In the genomic region with DNA sequence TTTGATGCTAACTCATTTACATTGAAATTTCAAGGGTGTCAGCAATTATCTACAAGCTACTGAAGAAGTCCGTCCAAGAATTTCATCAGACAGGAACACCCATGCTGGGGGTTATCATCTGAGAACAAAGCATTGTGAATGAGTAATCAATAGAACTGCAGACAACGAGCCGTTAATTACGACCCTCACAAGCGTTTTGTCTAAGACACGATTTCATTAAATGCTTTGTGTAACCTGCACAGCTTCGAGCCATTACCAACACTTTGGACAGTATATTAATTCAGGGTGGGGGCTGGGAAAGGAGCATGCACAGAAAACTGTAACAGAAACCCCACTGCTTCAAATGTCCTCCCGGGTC, we compare ENCODE assay signal across 22 mouse cellular contexts.
A peak's percentile ranks its signal among the peaks of the same experiment; 100 is the strongest.
DNase-seq lines count a peak whose midpoint lies in the region; ATAC-seq lines count a peak whose summit lies in the region.
"Had no signal": no experiment of that assay in that cellular context is flagged by ENCODE, and none has a peak within 500 bp of the region (broad histone marks: within the 10 kb centered on the region; RNA-seq: fewer than 3 reads in every experiment).

No protein-coding gene starts in this region.

- 24% methylated on average over 8 of the region's 8 CpGs for WGBS in forebrain, embryonic 12.5 days
- WGBS in forebrain, embryonic 10.5 days, result 49% methylated on average over 8 of the region's 8 CpGs
- WGBS in midbrain, embryonic 14.5 days, result 55% methylated on average over 8 of the region's 8 CpGs
- 49% methylated on average over 8 of the region's 8 CpGs for WGBS in midbrain, embryonic 13.5 days
- 22% methylated on average over 8 of the region's 8 CpGs for WGBS in liver, embryonic 13.5 days (ENCODE audit: insufficient replicate concordance)

- H3K9ac ChIP-seq in forebrain, embryonic 12.5 days, result no peak overlapping the region
- H3K9ac ChIP-seq in midbrain, embryonic 14.5 days (replicated peaks; ENCODE audit: low read length), result no peak overlapping the region
- H3K9ac ChIP-seq in midbrain, embryonic 13.5 days (replicated peaks), result no peak overlapping the region
- H3K9ac ChIP-seq in liver, embryonic 13.5 days, result 0 out of 2 replicates have a peak overlapping the region, but pooled peaks have one; percentile 8

- no peak for DNase-seq in forebrain, embryonic 10.5 days (ENCODE audit: extremely low spot score, low spot score)
- peak; percentile 35 for DNase-seq in midbrain, embryonic 14.5 days
- no peak for DNase-seq in liver, embryonic 13.5 days
- DNase-seq in retina, embryonic 14.5 days (ENCODE audit: low spot score), result peak; percentile 64
- no peak for DNase-seq in adrenal gland, postnatal 10 days
- no peak for DNase-seq in right cerebral cortex, postnatal 36 days (ENCODE audit: low spot score in 2 of 2)
- DNase-seq: adrenal gland, adult 2 months; cerebellum, adult 11-12 months; cerebellum, postnatal 36 days; heart, adult 11 months; heart, postnatal 36 days; kidney, adult 8-10 months; kidney, postnatal 14 days; lung, postnatal 14 days; right cerebral cortex, adult 18-20 months; thymus, postnatal 14 days had no signal

- peaks cover 4% of the 10 kb centered on the region for H3K4me1 ChIP-seq in forebrain, embryonic 12.5 days
- H3K4me1 ChIP-seq in forebrain, embryonic 10.5 days, result peaks cover 17% of the 10 kb centered on the region
- H3K4me1 ChIP-seq in midbrain, embryonic 14.5 days (ENCODE audit: control insufficient read depth, insufficient read depth, low read length), result peaks cover 6% of the 10 kb centered on the region; the same call in 1 of the 2 replicates
- H3K4me1 ChIP-seq in midbrain, embryonic 13.5 days (replicated peaks), result peaks cover 5% of the 10 kb centered on the region
- peaks cover 24% of the 10 kb centered on the region for H3K4me1 ChIP-seq in liver, embryonic 13.5 days (replicated peaks)
- H3K4me1 ChIP-seq: embryonic facial prominence, embryonic 10.5 days had no signal

- no peaks in the 10 kb centered on the region for H3K27me3 ChIP-seq in forebrain, embryonic 12.5 days
- H3K27me3 ChIP-seq in forebrain, embryonic 10.5 days (ENCODE audit: poor library complexity, severe bottlenecking), result no peaks in the 10 kb centered on the region
- H3K27me3 ChIP-seq in midbrain, embryonic 14.5 days (ENCODE audit: control insufficient read depth, insufficient read depth, low read length), result no peaks in the 10 kb centered on the region
- H3K27me3 ChIP-seq in midbrain, embryonic 13.5 days, result no peaks in the 10 kb centered on the region
- no peaks in the 10 kb centered on the region for H3K27me3 ChIP-seq in liver, embryonic 13.5 days
- H3K27me3 ChIP-seq: megakaryocyte, embryonic 14.5 days had no signal

- H3K4me2 ChIP-seq in forebrain, embryonic 12.5 days, result no peak overlapping the region
- no peak overlapping the region for H3K4me2 ChIP-seq in midbrain, embryonic 14.5 days (ENCODE audit: low read length)
- no peak overlapping the region for H3K4me2 ChIP-seq in midbrain, embryonic 13.5 days (replicated peaks)
- peak overlapping the region; percentile 43 for H3K4me2 ChIP-seq in liver, embryonic 13.5 days

- H3K4me3 ChIP-seq in forebrain, embryonic 12.5 days (replicated peaks), result no peak overlapping the region
- H3K4me3 ChIP-seq in forebrain, embryonic 10.5 days, result no peak overlapping the region
- no peak overlapping the region for H3K4me3 ChIP-seq in midbrain, embryonic 14.5 days (replicated peaks; ENCODE audit: low read depth, low read length)
- H3K4me3 ChIP-seq in midbrain, embryonic 13.5 days (replicated peaks), result no peak overlapping the region
- H3K4me3 ChIP-seq in liver, embryonic 13.5 days (replicated peaks), result 0 out of 2 replicates have a peak overlapping the region, but pooled peaks have one; percentile 0
- H3K4me3 ChIP-seq: embryonic facial prominence, embryonic 10.5 days; megakaryocyte, embryonic 14.5 days had no signal

- H3K9me3 ChIP-seq in forebrain, embryonic 12.5 days, result no peaks in the 10 kb centered on the region
- no peaks in the 10 kb centered on the region for H3K9me3 ChIP-seq in forebrain, embryonic 10.5 days
- H3K9me3 ChIP-seq in midbrain, embryonic 14.5 days (ENCODE audit: control insufficient read depth, low read length), result no peaks in the 10 kb centered on the region
- no peaks in the 10 kb centered on the region for H3K9me3 ChIP-seq in midbrain, embryonic 13.5 days
- H3K9me3 ChIP-seq in liver, embryonic 13.5 days (replicated peaks), result no peaks in the 10 kb centered on the region
- H3K9me3 ChIP-seq: embryonic facial prominence, embryonic 10.5 days; megakaryocyte, embryonic 14.5 days had no signal

- ATAC-seq in forebrain, embryonic 12.5 days (ENCODE audit: low FRiP score), result 0 out of 2 replicates have a peak, but pooled peaks have one; percentile 30
- ATAC-seq in midbrain, embryonic 14.5 days (ENCODE audit: low FRiP score, low TSS enrichment), result no peak
- ATAC-seq in midbrain, embryonic 13.5 days, result no peak
- ATAC-seq in liver, embryonic 13.5 days (ENCODE audit: low read depth), result peak; percentile 78
- ATAC-seq: CD4-positive, CD25-positive, alpha-beta regulatory T cell, adult 4 months; inflammation-experienced regulatory T-cells, adult 6 months had no signal

- 0 out of 2 replicates have a peak, but pooled peaks cover 2% of the 10 kb centered on the region for H3K36me3 ChIP-seq in forebrain, embryonic 12.5 days (replicated peaks)
- H3K36me3 ChIP-seq in forebrain, embryonic 10.5 days (replicated peaks), result peaks cover 3% of the 10 kb centered on the region; the same call in 1 of the 2 replicates
- H3K36me3 ChIP-seq in midbrain, embryonic 14.5 days (ENCODE audit: control insufficient read depth, insufficient read depth, low read length), result no peaks in the 10 kb centered on the region
- H3K36me3 ChIP-seq in midbrain, embryonic 13.5 days, result no peaks in the 10 kb centered on the region
- no peaks in the 10 kb centered on the region for H3K36me3 ChIP-seq in liver, embryonic 13.5 days

- H3K27ac ChIP-seq in forebrain, embryonic 12.5 days, result no peak overlapping the region
- no peak overlapping the region for H3K27ac ChIP-seq in forebrain, embryonic 10.5 days
- H3K27ac ChIP-seq in midbrain, embryonic 14.5 days (replicated peaks; ENCODE audit: low read depth, low read length), result no peak overlapping the region
- H3K27ac ChIP-seq in midbrain, embryonic 13.5 days, result no peak overlapping the region
- H3K27ac ChIP-seq in liver, embryonic 13.5 days, result peak overlapping the region; percentile 79
- H3K27ac ChIP-seq: embryonic facial prominence, embryonic 10.5 days had no signal

Comparison
In these comparisons a context has a peak if more than half of its experiments do, and no peak if none do; other contexts are left out.
1. ATAC-seq: peak in forebrain, embryonic 12.5 days (single experiment) and liver, embryonic 13.5 days (single experiment); none in midbrain, embryonic 14.5 days (single experiment) and midbrain, embryonic 13.5 days (single experiment).
2. DNase-seq: peak in midbrain, embryonic 14.5 days (single experiment) and retina, embryonic 14.5 days (single experiment); none in forebrain, embryonic 10.5 days (single experiment), liver, embryonic 13.5 days (single experiment), adrenal gland, postnatal 10 days (single experiment) and right cerebral cortex, postnatal 36 days (0 of 2).